Mouse (Mus musculus) C2C12 (cell line): ENCODE measurements at regions not wholly inside any gene's neighbourhood (a gene's known extent, or its start where the extent isn't known, plus 50 kb on each side); places are given as distances from the start of the nearest gene placed in this dataset.

ENCODE experiments used
- CTCF ChIP-seq: IDR thresholded peaks from one replicate; pipeline ENCODE4 v1.5.1; 2011; ENCODE audit not compliant: control insufficient read depth, insufficient read depth, insufficient read length
- MYOG ChIP-seq: IDR thresholded peaks from one replicate; pipeline ENCODE4 v1.6.1; 2011; ENCODE audit not compliant: control insufficient read depth, insufficient read length; ENCODE audit errors: extremely low read depth

DNA sequence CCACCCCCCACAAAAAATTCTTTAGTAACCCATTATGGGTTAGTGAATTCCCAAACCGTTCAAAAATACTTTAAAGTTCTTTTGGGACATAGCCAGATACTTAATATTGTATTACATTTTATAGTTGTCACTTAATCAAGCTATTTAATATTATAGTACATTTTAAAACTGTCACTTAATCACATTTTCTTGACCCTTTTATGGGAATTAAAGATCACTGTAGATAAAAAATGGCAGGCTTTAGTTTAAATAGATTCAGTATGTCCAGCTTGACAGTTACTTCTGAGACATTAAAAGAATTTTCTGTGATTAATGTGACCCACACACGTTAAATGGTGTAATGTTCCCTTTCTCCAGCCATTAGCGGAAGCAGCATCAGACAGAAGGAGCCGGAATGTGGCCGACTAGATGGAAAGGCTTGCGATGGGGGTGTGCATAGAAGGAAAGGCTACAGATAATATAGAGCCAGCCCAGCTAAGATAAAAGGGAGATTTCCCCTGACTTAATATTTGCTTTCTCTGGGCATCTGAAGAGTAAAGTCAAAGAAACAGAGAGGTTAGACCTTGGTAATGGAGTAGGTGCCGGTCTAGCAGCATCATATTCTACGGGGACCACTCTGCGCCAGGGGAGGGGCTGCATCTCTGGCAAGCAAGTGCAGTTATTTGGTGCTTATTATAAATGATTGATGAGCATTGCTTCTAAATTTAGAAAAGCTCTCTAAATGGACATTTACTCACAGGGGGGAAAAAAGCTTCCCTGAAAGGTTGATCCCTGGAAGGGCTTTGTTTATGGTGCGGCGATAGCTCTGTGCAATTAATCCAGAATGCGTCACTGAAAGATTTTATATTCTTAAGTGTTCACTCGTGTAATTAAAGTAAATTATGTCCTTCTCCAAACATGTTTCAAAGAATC, 331.8 kb upstream of the Meis1 start:
- no peak for TF ChIP-seq CTCF
- no peak for TF ChIP-seq MYOG
